Mouse (Mus musculus) midbrain, embryonic 10.5 days (tissue): ENCODE data around the gene Ly9. TPM values are rescaled to one million over a fixed set of nuclear protein-coding genes. Genes with fewer than 3 reads are reported as not detected.

ENCODE experiments used
- DNase-seq: peaks from one replicate; pipeline ENCODE4 v3.0.0-alpha.2; 2017; ENCODE audit warnings: low spot score
- H3K27ac ChIP-seq: fragments of 300-500 bp; sonication (generic); replicated peaks from 2 replicates; pipeline ENCODE4 v1.5.1; 2016; ENCODE audit warnings: mild to moderate bottlenecking
- H3K27me3 ChIP-seq: fragments of 300-500 bp; sonication (generic); 2 replicates; pipeline ENCODE4 v1.6.1; 2016; ENCODE audit warnings: low read depth, mild to moderate bottlenecking; ENCODE audit not compliant: poor library complexity, severe bottlenecking
- H3K36me3 ChIP-seq: fragments of 300-500 bp; sonication (generic); 2 replicates; pipeline ENCODE4 v1.6.1; 2016; ENCODE audit warnings: mild to moderate bottlenecking, moderate library complexity
- H3K4me1 ChIP-seq: fragments of 300-500 bp; sonication (generic); 2 replicates; pipeline ENCODE4 v1.6.1; 2016
- H3K4me3 ChIP-seq: fragments of 300-500 bp; sonication (generic); 2 replicates; pipeline ENCODE4 v1.5.1; 2016; ENCODE audit warnings: mild to moderate bottlenecking, moderate library complexity
- H3K9me3 ChIP-seq: fragments of 300-500 bp; sonication (generic); replicated peaks from 2 replicates; pipeline ENCODE4 v1.6.1; 2016; ENCODE audit warnings: mild to moderate bottlenecking
- WGBS: fragments of 180-500 bp; shearing (Covaris S2); methylation state at CpG from one replicate; pipeline ENCODE4 v1.1.7; 2016; 5-methylcytosine and 5-hydroxymethylcytosine counted together
- polyA plus RNA-seq: library from polyadenylated mRNA; unstranded; fragments of >200 nt; fragmentation: Nextera tagmentation; extraction: Ambion mirVana; gene quantifications from 2 replicates; pipeline ENCODE4 v1.2.1, GENCODE M21; 2016

Gene Ly9
- polyA plus RNA-seq, 1 experiment from 2014 or later = not detected

DNA sequence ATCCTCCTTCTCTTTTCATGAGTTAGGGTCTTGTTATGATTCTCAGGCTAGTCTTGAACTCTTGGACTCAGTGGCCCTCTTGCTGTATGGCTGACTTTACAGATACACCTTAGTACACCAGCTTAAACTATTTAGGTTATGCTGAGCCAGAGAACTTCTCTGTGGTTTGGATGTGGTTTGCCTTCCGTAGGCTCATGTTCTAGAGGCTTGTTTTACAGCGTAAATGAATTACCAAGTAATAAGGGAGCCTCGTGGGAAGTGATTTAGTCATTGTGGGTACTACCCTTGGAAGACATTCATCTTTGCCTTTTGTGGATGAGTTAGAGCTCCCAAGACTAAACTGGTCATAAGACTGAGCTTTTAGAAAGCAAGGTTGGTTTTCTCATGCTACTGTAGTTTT, 20.6 kb upstream of the Ly9 start:
- no peak for DNase-seq
- Histone ChIP-seq H3K9me3 (no peaks in the 10 kb centered on the region), H3K27ac (no peak overlapping the region), H3K4me1 (no peaks in the 10 kb centered on the region), H3K4me3 (no peak overlapping the region), H3K27me3 (no peaks in the 10 kb centered on the region), H3K36me3 (no peaks in the 10 kb centered on the region)
- WGBS = 87% methylated on average over 3 of the region's 3 CpGs

DNA sequence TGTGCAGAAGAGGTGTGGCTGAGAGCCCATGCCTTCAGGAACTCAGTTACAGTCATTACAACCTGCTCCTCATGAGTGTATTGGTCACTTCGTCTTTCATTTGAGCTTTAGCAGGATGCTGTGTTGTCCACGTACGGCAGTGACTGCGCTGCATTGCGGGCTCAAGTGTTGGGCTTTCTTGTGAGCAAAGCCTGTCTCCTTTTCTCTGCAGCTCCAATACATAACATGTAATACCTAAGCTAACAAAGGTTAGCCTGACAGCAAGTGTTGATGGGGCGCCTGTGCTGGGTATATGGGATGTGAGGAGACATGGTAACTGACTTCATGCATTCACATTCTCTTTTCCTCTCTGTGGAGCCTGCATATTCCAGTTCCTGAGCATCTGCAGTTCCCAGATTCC, 12.9 kb upstream of the Ly9 start:
- no peaks in the 10 kb centered on the region for H3K9me3 ChIP-seq
- no peaks in the 10 kb centered on the region for H3K27me3 ChIP-seq
- DNase-seq = no peak
- no peak overlapping the region for H3K4me3 ChIP-seq
- H3K27ac ChIP-seq = no peak overlapping the region
- no peaks in the 10 kb centered on the region for H3K4me1 ChIP-seq
- H3K36me3 ChIP-seq = no peaks in the 10 kb centered on the region
- WGBS = 91% methylated on average over 6 of the region's 6 CpGs

DNA sequence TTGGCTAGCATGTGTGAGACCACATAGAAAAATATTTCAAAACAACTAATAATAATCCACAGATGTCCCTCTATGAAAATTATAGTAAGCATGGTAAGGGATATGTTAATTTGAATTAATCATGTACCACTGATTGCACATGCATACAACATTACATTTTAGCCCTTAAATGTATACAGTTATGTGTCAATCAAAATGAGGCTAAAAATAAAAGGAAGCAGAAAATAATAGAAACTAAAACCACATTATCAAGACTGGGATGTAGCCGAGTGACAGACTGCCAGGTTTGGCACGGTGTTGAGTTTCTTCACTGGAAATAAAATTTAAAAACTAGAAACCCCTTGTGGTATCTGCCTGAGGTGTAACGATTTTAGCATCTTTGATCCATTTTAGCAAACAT, 12.4 kb upstream of the Ly9 start:
- Histone ChIP-seq H3K4me1 (no peaks in the 10 kb centered on the region), H3K27me3 (no peaks in the 10 kb centered on the region), H3K4me3 (no peak overlapping the region), H3K36me3 (no peaks in the 10 kb centered on the region), H3K9me3 (no peaks in the 10 kb centered on the region), H3K27ac (no peak overlapping the region)
- DNase-seq = no peak
- WGBS = 92% methylated on average over 3 of the region's 3 CpGs

DNA sequence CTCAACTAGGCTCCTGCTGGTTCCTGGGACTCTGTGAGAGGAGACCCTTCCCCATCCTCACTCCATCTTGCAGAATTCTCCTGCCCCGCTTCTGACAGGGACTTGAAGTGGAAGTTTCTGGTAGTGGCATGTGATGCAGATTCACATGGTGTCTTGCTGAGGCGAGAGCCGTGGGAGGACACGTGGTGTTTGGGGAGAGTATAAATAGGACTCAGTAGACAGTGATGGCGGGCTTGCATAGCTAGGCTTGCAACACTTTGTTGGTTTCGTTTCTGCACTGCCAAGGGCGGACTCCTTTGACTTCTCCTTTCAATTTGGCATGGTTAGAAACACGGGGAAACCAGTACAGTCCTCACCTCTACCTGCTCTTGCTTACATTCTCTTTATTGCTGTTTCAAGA, 11.8 kb upstream of the Ly9 start:
- no peaks in the 10 kb centered on the region for H3K36me3 ChIP-seq
- H3K9me3 ChIP-seq = no peaks in the 10 kb centered on the region
- no peak for DNase-seq
- no peak overlapping the region for H3K27ac ChIP-seq
- no peak overlapping the region for H3K4me3 ChIP-seq
- H3K27me3 ChIP-seq = no peaks in the 10 kb centered on the region
- WGBS = 85% methylated on average over 8 of the region's 8 CpGs
- no peaks in the 10 kb centered on the region for H3K4me1 ChIP-seq

DNA sequence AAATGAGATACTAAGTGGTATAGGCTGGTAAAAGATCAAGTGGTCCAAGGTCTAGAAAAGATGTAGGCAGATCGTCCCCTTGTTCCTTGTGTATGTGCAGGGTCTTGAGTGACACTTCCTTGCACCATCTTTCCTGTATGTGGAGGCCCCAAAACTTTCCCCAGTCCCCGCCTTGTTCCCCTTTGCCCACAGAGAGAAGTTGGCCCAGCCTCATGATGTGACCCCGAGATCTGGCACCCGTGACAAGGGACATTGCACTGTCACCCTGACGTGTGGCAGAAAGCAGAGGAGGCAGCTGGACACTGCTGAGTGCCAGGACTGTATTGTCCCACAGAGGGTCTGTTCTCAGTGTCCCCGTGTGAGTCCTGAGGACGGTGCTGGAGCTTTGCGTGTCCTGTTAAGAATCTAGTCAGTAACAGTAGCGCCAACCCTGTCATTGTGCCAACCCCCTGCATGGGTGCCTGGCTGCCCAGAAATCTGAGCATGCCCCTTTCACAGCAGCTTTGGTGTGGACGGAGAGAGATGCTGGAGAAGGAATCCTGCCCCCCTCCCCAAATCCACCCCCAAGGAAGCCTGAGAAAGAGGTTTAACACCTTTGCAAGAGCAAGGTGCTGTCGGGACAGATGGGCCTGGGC, 9.8 kb upstream of the Ly9 start:
- no peak overlapping the region for H3K27ac ChIP-seq
- H3K4me3 ChIP-seq = no peak overlapping the region
- H3K27me3 ChIP-seq = no peaks in the 10 kb centered on the region
- H3K9me3 ChIP-seq = no peaks in the 10 kb centered on the region
- no peaks in the 10 kb centered on the region for H3K36me3 ChIP-seq
- DNase-seq = no peak
- WGBS = 87% methylated on average over 11 of the region's 11 CpGs
- no peaks in the 10 kb centered on the region for H3K4me1 ChIP-seq

DNA sequence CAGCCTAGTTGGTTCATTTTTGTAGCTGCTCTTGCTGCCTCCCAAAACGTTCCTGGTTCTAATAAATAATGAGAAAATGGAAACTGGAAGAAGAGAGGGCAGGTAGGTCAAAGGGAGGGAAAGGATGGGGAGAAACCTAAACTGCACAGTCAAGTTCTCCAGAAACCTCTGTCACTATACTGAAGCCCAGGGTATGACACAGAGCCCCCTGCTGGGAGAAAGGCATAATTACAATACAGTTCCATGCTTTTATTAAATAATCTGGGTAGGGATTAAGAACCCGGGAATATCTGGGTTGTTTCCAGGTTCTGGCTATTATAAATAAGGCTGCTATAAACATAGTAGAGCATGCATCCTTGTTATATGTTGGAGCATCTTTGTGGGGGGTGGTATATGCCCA, 6.8 kb upstream of the Ly9 start:
- H3K4me3 ChIP-seq = no peak overlapping the region
- H3K27ac ChIP-seq = no peak overlapping the region
- 58% methylated on average over 2 of the region's 2 CpGs for WGBS
- no peak for DNase-seq
- no peaks in the 10 kb centered on the region for H3K27me3 ChIP-seq
- no peaks in the 10 kb centered on the region for H3K4me1 ChIP-seq
- H3K9me3 ChIP-seq = no peaks in the 10 kb centered on the region
- H3K36me3 ChIP-seq = no peaks in the 10 kb centered on the region

DNA sequence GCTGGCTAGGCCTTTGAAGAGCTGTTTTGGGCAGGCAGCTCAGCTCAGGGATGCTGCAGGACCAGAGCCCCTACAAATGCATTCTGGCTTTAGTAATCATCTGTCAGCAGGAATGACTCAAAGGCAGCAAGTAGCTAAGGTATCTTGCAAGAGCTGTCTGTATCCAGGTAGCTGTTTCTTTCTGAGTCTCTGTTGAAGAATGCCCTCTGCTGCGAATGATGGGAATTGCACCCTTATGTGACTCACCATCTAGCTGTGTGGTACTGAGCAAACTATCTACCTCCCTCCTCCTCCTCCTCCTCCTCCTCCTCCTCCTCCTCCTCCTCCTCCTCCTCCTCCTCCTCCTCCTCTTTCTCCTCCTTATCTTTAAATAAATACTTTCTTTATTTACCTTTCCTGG, 3.6 kb upstream of the Ly9 start:
- no peaks in the 10 kb centered on the region for H3K4me1 ChIP-seq
- peak; percentile 20 for DNase-seq
- no peaks in the 10 kb centered on the region for H3K36me3 ChIP-seq
- WGBS = 29% methylated on average over 1 of the region's 1 CpGs
- no peaks in the 10 kb centered on the region for H3K27me3 ChIP-seq
- H3K27ac ChIP-seq = no peak overlapping the region
- no peak overlapping the region for H3K4me3 ChIP-seq
- H3K9me3 ChIP-seq = no peaks in the 10 kb centered on the region

DNA sequence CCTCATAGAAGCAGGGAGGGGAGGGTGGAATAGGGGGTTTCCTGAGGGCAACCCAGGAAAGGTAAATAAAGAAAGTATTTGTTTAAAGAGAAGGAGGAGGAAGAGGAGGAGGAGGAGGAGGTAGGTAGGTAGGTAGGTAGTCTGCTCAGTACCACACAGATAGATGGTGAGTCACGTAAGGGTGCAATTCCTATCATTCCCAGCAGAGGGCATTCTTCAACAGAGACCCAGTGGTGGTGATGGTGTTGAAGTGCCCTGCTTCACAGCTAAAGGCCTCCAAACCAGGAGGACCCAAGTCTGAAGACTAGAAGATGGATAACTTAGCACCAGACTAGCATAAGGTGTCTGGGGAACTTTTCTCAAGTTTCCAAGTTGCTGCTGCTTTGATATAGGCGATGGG, 2.8 kb upstream of the Ly9 start:
- WGBS = 89% methylated on average over 2 of the region's 2 CpGs
- no peaks in the 10 kb centered on the region for H3K36me3 ChIP-seq

DNA sequence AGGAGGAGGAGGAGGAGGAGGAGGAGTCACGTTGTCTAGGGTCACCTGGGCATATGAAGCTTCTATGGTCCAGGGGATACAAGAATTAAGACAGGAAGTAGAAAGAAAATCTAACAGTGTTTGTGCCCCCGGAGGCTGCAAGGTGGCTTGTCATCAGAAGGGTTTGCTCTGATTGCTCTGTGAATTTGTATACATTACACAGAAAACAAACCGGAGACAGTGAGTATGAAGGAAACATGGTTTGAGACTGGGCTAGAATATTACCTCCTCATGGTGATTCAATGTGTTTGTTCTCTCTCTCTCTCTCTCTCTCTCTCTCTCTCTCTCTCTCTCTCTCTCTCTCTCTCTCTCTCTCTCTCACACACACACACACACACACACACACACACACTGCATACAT, 554 bp downstream of the Ly9 start:
- 80% methylated on average over 3 of the region's 3 CpGs for WGBS
- no peaks in the 10 kb centered on the region for H3K36me3 ChIP-seq
- H3K27ac ChIP-seq = no peak overlapping the region
- no peak for DNase-seq
- no peaks in the 10 kb centered on the region for H3K27me3 ChIP-seq
- H3K4me1 ChIP-seq = no peaks in the 10 kb centered on the region
- H3K4me3 ChIP-seq = no peak overlapping the region
- no peaks in the 10 kb centered on the region for H3K9me3 ChIP-seq

More for the DNA sequence above, 2.8 kb upstream of the Ly9 start:
- H3K4me1 ChIP-seq = no peaks in the 10 kb centered on the region
- DNase-seq = no peak
- H3K27me3 ChIP-seq = no peaks in the 10 kb centered on the region
- no peaks in the 10 kb centered on the region for H3K9me3 ChIP-seq
- H3K4me3 ChIP-seq = no peak overlapping the region
- no peak overlapping the region for H3K27ac ChIP-seq

DNA sequence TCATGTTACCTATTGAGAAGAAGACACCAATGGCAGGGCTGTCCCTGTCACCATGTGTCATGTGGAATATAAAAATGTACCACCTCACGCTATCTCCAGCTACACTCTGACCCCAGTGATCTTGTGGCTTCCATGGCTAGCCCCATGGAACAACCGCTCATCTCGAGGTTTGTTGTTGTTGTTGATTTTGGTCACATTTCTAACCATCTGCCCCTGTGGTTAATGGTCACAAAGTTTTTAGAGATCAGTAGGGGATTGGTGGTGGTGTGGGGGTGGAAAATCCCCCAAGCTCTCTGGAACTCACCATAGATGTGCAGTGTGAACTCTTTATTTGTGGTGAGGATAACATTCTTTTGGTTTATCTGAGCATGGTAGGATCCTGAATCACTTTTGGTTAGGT, 2.5 kb downstream of the Ly9 start:
- no peaks in the 10 kb centered on the region for H3K36me3 ChIP-seq
- 87% methylated on average over 3 of the region's 3 CpGs for WGBS
- H3K9me3 ChIP-seq = no peaks in the 10 kb centered on the region
- H3K4me1 ChIP-seq = no peaks in the 10 kb centered on the region
- H3K27ac ChIP-seq = no peak overlapping the region
- no peak for DNase-seq
- no peaks in the 10 kb centered on the region for H3K27me3 ChIP-seq
- no peak overlapping the region for H3K4me3 ChIP-seq

DNA sequence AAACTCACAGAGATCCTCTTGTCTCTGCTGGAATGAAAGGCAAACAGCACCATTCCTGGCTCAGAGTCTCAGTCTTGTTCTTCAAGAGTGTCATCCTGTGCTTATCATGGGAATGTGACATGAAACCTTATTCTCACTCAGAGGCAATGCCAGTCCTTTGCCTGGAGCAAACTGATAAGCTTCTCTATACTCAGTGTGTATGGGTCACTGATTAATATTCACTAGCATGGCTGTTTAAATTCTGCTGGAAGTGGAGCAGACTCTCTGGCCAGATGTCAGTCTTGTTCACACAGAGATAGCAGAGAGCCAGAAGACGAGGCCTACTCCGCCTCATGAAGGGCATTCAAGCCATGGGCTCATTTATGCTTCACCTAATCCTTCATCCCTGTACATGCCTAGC, 22.6 kb downstream of the Ly9 start:
- Histone ChIP-seq H3K27ac (no peak overlapping the region), H3K9me3 (no peaks in the 10 kb centered on the region), H3K27me3 (no peaks in the 10 kb centered on the region), H3K4me3 (no peak overlapping the region), H3K36me3 (no peaks in the 10 kb centered on the region), H3K4me1 (no peaks in the 10 kb centered on the region)
- no peak for DNase-seq
- 94% methylated on average over 2 of the region's 2 CpGs for WGBS

DNA sequence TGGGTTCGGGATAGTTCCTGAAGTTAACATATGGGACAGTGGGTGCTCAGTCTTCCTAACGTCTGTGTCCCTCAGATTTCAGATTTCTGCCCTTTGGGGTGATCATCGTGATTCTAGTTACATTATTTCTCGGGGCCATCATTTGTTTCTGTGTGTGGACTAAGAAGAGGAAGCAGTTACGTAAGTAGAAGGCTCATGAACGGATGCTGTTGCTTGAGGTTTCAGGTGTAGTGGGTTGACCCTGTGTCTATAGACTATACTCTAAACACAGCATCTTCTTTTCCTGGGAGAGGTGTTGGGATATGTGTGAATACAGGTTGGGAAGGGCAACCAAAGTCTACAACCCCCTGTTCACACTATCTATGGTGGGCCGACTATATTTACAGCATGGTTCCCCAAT, 30.0 kb downstream of the Ly9 start:
- H3K9me3 ChIP-seq = no peaks in the 10 kb centered on the region
- H3K27me3 ChIP-seq = no peaks in the 10 kb centered on the region
- no peak overlapping the region for H3K4me3 ChIP-seq
- 86% methylated on average over 7 of the region's 7 CpGs for WGBS
- no peak for DNase-seq
- no peaks in the 10 kb centered on the region for H3K36me3 ChIP-seq
- H3K27ac ChIP-seq = no peak overlapping the region
- no peaks in the 10 kb centered on the region for H3K4me1 ChIP-seq

DNA sequence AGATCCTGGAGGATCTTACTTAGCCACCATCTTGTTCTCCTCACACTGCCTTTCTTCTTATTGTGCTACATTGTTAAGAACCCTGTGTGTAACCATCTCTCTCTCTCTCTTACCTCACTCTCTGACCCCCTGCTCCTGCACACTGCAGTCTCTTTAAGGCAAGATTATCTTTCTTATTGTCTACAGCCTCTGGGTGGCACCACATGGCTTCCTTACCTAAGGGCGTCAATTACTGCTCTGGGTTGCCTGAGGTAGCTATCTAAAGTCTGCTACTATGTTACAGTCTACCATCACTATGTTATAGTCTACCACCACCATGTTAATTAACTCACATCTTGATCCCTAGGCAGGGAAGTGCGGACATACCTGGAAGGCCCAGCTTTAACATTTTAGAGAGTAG, 38.8 kb downstream of the Ly9 start:
- H3K27me3 ChIP-seq = no peaks in the 10 kb centered on the region
- H3K36me3 ChIP-seq = no peaks in the 10 kb centered on the region
- H3K27ac ChIP-seq = no peak overlapping the region
- no peaks in the 10 kb centered on the region for H3K9me3 ChIP-seq
- H3K4me3 ChIP-seq = no peak overlapping the region
- no peaks in the 10 kb centered on the region for H3K4me1 ChIP-seq
- WGBS = 53% methylated on average over 2 of the region's 2 CpGs
- DNase-seq = no peak

DNA sequence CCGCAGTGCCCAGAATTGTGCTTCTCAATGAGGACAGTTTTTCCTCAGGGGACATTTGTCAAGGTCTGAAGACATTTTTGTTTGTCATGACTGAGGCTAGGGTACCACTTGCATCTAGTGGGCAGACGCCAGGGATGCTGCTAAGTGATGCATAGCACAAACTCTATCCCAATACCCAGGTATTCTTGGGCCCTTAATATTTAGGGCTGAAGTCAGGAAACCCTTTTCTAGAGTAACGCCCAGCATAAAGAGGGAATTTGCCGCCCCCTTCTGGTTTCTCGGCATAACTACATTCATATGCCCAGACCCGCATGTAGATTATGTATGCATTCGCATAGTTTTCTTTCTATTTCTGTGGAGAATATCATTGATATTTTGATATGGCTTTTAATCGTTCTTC, 40.4 kb downstream of the Ly9 start:
- no peaks in the 10 kb centered on the region for H3K9me3 ChIP-seq
- no peaks in the 10 kb centered on the region for H3K36me3 ChIP-seq
- H3K4me1 ChIP-seq = no peaks in the 10 kb centered on the region
- H3K27me3 ChIP-seq = no peaks in the 10 kb centered on the region
- peak; percentile 44 for DNase-seq
- 28% methylated on average over 8 of the region's 8 CpGs for WGBS
- no peak overlapping the region for H3K4me3 ChIP-seq
- H3K27ac ChIP-seq = no peak overlapping the region
